Mouse (Mus musculus): ENCODE measurements around the gene Palld.

Gene Palld

GRCm38 (mm10) chr8:61686340-61686739, 216.2 kb downstream of the Palld start:
- DNase-seq (ENCODE audit: low read depth, low spot score): no peak

- no peak for DNase-seq (ENCODE audit: low read depth, low spot score)
These were observed 217.2 kb downstream of the Palld start for GRCm38 (mm10) chr8:61685280-61685679.

- DNase-seq (ENCODE audit: low read depth, low spot score): no peak
These were observed 218.1 kb downstream of the Palld start for GRCm38 (mm10) chr8:61684280-61684939.

- no peak for DNase-seq (ENCODE audit: low read depth, low spot score)
These were observed 219.6 kb downstream of the Palld start for GRCm38 (mm10) chr8:61682902-61683301.

- no peak for DNase-seq (ENCODE audit: low read depth, low spot score)
These were observed 221.3 kb downstream of the Palld start for GRCm38 (mm10) chr8:61681217-61681616.

GRCm38 (mm10) chr8:61677227-61677626, 225.3 kb downstream of the Palld start:
- DNase-seq (ENCODE audit: low read depth, low spot score): no peak

GRCm38 (mm10) chr8:61671151-61671550, 231.3 kb downstream of the Palld start:
- no peak for DNase-seq (ENCODE audit: low read depth, low spot score)

- no peak for DNase-seq (ENCODE audit: low read depth, low spot score)
These were observed 232.1 kb downstream of the Palld start for GRCm38 (mm10) chr8:61670376-61670775.

GRCm38 (mm10) chr8:61666919-61667318, 235.6 kb downstream of the Palld start:
- DNase-seq (ENCODE audit: low read depth, low spot score): no peak

- no peak for DNase-seq (ENCODE audit: low read depth, low spot score)
These were observed 237.5 kb downstream of the Palld start for GRCm38 (mm10) chr8:61665021-61665420.

- no peak for DNase-seq (ENCODE audit: low read depth, low spot score)
These were observed 238.3 kb downstream of the Palld start for GRCm38 (mm10) chr8:61664162-61664561.

- DNase-seq (ENCODE audit: low read depth, low spot score): no peak
These were observed 239.7 kb downstream of the Palld start for GRCm38 (mm10) chr8:61662829-61663228.

GRCm38 (mm10) chr8:61661611-61662010, 240.9 kb downstream of the Palld start:
- DNase-seq (ENCODE audit: low read depth, low spot score): no peak

- DNase-seq (ENCODE audit: low read depth, low spot score): no peak
These were observed 241.5 kb downstream of the Palld start for GRCm38 (mm10) chr8:61660961-61661360.

- no peak for DNase-seq (ENCODE audit: low read depth, low spot score)
These were observed 250.5 kb downstream of the Palld start for GRCm38 (mm10) chr8:61651955-61652354.

GRCm38 (mm10) chr8:61646195-61646835, 256.2 kb downstream of the Palld start:
- DNase-seq (ENCODE audit: low read depth, low spot score): no peak

GRCm38 (mm10) chr8:61645642-61646041, 256.8 kb downstream of the Palld start:
- no peak for DNase-seq (ENCODE audit: low read depth, low spot score)

GRCm38 (mm10) chr8:61643215-61643614, 259.3 kb downstream of the Palld start:
- no peak for DNase-seq (ENCODE audit: low read depth, low spot score)

- no peak for DNase-seq (ENCODE audit: low read depth, low spot score)
These were observed 260.1 kb downstream of the Palld start for GRCm38 (mm10) chr8:61642358-61642847.

GRCm38 (mm10) chr8:61639596-61639995, 262.9 kb downstream of the Palld start:
- DNase-seq (ENCODE audit: low read depth, low spot score): no peak

- no peak for DNase-seq (ENCODE audit: low read depth, low spot score)
These were observed 263.5 kb downstream of the Palld start for GRCm38 (mm10) chr8:61639008-61639407.

- DNase-seq (ENCODE audit: low read depth, low spot score): no peak
These were observed 264.8 kb downstream of the Palld start for GRCm38 (mm10) chr8:61637736-61638135.

- DNase-seq (ENCODE audit: low read depth, low spot score): no peak
These were observed 267.7 kb downstream of the Palld start for GRCm38 (mm10) chr8:61634811-61635210.
